Mouse (Mus musculus) heart, adult 9 months (tissue): ENCODE measurements around the gene Olfr145.

Source experiments
- DNase-seq, 2 experiments: peaks; one replicate each; pipeline ENCODE4 v3.0.0; 2022; ENCODE audit warnings: low spot score in 2 of 2

The Olfr145 gene

DNA sequence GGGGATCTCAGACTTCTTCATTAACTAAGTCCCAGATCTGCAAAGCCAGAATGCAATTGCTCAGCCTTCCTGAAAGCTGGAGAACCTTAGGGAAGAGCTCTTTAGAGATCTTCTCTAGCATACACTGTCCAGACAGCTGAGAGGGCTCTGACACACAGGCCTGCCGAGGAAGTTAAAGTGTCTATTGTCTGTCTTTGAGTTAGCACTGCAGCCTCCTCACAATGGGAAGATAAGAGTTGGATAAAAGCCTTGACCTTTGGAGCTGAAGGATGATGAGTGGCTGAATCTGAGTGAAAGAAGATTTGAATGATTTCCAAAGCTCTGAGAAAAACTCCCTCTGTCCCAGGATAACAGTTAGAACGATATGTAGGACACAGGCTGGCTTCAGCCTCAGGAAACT is at the start of gene Olfr145:
TSS of gene Olfr145 (plus strand) at position 64 of the 400 bp plus-strand sequence.
- DNase-seq, result no peak

DNA sequence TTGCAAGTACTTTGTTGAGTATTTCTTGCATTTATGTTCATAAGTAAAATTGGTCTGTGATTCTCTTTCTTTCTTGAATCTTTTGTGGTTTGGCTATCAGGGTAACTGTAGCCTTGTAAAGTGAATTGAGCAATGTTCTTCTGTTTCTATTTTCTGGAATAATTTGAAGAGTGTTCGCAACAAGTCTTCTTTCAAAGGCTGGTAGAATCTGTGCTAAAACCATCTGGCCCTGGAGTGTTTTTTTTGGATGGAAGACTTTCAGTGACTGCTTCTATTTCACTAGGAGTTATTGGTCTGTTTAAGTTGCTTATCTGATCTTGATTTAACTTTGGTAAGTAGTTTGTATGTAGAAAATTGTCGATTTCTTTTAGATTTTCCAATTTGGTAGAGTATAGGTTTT is 47.3 kb upstream of the Olfr145 start:
- DNase-seq, result no peak

DNA sequence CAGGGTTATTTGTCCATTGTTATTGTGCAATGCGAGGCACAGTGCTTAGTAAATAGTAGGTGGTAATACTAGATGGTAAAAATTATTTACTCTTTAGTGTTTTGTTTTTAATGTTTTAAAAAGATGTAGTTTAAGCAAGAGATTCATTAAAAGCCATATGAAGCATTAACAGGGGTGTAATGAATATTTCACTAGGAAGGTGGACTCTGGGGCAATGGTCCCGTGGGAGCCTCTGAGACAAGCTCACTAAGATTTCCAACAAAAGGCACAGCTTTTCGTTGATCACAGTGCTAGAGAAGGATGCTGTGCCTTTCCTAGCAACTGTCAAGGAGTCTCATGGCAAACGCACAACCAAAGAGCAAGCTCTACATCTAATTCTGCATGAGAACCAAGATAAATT is 42.6 kb upstream of the Olfr145 start, which contains the start of gene Olfr877:
TSS of gene Olfr877 (plus strand) at position 301 of the 400 bp plus-strand sequence.
- DNase-seq, result no peak

DNA sequence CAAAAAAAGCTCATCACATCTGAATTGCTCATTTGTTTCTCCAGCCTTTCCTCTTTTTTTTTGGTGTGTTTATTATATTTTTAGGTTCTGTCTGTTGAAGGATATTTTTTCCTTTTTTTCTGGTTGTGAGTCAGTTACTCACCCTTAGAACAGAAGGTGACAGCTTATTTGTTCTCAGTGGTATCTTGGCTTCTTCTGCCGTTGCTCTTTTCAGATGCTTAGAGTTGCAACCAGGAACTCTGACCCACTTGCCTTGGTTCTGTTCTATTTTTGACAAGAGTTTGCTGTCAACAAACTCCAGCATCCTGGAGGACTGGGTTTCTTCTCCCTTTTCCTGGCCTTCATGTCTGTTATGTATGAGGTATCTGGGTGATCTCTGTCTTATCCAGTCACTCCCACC is 33.2 kb upstream of the Olfr145 start:
- no peak for DNase-seq

DNA sequence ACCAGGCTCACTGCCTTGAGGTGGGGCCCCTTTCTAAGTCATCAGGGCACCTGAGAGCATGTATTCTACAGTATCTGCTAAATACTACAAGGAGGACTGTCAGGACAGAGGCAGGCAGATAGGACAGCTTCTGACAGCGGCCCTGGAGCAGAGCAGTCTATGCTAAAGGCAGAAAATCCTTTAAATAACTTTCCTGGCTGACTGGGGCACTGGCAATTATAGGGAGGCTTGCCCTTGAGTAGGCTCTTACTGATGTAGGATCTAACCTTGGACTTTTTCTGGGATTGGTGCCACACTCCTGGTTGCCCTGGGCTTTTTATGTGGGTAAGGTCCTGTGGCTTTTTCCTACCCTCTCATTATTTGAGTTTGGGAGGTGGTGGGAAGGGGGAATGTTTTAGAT is 26.3 kb upstream of the Olfr145 start:
- DNase-seq, result no peak

DNA sequence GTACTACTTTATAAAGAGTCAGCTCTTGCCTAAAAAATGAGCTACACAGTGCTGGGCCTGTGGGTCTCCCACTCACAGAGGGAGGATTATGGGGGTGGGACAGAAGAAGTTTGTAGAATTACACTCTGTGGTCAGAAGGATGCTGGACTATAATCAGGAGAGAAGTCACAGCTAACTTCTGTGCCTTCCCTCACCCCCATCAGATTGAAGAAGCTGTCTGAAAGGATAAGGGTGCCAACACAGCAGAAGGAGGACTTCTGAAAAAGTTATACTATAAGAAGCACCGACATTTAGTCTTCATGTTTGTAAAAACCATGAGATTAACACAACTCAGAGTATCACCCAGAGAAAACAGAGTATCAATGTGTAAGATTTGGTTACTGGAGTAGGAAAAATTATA is 25.4 kb upstream of the Olfr145 start:
- no peak for DNase-seq

DNA sequence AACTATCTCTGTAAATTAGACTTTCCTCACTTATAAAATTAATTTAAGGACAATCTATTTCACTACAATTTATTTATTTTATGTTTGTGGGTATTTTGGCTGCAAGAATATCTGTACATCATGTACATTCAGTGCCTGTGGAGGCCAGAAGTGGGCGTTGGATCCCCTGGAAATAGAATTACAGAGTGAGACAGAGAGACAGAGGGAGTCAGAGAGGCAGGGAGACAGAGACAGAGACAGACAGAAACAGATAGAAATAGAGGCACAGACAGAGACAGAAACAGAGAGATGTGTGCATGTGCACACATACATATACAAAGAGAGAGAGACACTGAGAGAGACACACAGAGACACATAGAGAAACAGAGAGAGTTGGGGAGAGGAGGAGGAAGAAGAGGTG is 25.0 kb upstream of the Olfr145 start:
- no peak for DNase-seq

DNA sequence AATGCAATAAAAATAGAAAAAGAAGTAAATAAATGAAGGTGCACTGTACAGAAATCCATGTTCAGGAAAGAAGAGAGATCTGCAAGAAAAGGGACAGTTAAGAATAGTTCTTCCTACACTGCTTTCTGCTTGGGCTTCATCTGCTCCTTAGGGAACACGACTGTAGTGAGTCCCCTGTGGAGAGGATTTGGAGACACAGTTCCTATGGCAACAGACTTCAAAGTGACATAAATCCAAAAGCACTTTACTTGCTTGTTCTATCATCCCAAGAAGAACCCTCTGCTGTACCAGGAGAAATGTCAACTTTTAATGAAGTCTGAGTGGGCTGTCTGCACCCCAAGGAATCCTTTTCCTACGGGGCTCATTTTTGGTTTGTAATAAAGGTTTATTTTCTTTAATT is 5.6 kb upstream of the Olfr145 start:
- no peak for DNase-seq

DNA sequence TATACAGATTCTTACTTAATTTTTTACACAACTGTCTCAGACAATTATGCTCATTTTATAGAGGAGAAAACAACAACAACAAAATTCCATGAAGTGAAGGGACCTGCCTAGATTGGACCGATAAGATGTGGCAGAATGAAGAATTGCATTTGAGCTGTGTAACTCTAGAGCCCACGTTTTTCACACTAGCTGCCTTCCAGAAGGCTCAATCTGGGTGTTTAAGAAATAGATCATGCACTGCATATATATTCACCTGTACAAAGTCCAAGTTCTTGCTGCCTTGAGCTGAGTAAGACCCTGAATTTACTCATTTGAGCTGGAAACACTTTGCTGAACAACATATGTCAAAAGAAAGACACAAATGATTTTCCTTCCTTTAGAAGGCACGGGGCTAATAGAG is 9.0 kb downstream of the Olfr145 start:
- no peak for DNase-seq

DNA sequence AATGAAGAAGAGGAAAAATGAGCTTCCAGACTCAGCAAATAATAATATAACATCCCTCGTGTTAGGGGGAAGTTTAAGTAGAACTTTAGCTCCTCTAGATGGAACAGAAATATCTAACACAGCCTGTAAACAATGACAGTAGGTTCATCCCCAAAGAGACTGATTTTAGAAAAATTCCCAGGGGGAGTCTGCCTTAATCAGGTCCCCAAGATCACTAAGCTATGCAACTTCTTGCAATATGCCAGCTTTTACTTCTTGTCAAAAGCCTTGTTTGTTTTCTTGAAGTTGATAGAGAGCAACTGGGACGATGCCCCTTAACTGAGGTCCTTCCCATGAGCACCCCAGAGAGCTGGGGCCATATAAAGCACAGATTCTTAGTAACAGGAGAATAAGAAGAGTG is 21.0 kb downstream of the Olfr145 start, which contains the start of gene Olfr878:
TSS of gene Olfr878 (plus strand) at position 301 of the 400 bp plus-strand sequence.
- DNase-seq, result no peak

DNA sequence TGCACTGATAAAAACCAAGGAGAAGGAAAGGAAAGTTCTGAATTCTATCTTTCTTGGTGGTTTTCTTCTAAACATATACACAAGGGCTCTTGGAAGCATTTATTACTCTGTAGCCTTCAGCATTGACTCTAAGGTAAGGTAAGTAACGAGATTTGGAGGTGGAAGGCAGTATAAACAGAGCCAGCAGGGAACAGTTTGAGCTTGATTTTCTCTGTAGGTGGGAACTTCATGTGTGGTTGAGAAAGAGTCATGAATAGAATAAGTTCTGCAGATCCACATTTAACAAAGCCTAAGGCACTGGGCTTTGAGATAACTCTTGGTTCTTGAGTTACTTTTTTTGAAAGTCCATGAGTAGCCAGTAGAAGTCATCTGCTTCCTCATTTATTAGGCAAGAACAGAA is 21.5 kb downstream of the Olfr145 start:
- DNase-seq, result no peak

DNA sequence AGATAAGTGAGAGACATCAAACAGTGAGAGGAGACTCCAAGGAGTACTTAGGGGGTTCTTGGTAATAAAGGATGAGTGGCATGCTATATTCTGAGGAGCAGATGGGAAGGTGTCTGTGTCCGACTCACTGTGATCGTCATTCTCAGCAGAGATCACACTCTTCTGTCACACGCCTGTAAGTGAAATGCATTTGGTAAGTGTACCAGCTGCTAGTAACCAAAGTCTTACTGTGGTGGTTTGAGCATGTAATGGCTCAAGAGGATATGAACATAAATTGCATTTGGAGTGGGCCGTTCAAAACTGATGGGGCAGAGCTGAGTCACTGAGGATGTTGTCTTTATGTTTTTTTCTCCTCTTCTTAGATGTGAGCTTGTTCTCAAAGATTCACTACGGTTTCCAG is 27.7 kb downstream of the Olfr145 start:
- DNase-seq, result no peak

DNA sequence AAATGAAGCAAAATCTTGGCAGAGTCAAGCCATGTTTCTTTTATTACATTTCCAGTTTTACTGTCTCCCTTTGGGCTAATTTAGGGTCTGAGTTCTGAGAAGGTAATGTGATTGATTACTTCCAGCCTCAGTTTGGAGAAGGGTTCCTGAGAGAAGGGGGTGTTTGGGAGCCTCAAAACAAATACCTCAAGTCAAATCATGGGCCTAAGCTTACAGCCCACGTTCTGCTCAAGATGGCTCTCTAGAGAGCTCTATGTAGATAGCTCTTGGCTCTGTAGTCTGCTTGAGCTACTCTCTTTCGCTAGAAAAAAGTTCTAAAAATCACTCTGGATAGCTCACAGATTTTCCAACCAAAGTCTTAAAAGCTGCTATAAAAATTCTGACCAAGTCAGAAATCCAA is 28.9 kb downstream of the Olfr145 start:
- DNase-seq, result no peak

DNA sequence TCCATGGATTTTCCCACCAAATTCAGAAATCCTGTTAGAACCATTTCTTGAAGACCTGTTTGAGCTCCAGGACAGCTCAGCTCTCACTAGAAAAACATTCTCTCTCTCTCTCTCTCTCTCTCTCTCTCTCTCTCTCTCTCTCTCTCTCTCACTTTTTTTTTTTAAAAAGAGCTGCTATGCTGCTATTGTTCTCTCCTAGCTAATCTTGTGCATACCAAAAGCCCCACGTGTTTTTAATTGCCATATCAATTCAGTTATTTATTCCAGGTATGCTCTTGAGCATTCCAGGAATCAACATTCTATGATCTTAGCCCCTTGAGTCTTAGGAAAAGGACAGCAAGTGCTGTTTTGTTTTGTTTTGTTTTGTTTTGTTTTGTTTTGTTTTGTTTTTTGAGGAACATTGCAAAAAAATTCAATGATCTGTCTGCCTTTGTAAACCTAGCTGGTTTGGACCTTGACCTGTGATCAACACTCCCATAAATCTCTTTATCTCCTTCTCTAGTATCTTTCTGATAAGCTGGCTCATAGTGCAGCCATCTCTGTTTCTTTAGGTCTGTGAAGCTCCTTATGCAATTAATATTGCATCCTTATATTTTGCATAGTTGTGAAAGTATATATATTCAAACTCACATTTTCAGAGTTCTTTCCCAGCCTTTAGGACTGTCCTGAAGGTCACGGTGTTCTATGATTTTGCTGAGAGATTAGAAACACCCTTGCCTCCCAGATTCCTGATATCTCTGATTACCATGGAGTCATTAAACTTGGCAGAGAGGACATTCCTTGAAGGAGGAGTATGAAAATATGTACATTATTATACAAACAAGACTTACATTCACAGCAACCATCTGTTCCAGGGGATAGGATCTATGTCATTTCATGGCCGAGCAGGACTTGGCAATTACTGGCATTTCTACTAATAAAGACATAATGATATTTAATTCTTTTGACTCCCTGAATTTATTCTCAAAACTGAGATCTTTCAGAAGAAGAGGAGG is 29.8 kb downstream of the Olfr145 start:
- no peak for DNase-seq

DNA sequence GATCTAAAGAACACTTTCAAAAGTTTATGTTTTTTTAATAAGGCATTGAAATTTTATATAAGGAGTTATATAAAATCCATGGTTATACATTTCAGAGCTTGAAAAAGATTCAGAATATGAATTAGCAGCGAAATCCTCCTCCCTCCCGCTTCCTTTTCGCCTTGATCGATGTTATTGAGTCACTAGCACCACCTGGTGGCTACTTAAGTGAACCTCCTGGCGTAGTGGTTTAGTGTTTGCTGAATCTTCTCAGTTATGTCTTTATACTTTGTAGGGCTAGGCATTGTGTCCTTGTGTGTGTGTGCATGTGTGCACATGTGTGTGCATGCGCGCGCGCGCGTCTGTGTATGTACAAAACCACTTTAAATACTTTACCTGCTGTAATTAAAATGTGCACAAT is 36.0 kb downstream of the Olfr145 start:
- peak; percentile 4 to 17 for DNase-seq

DNA sequence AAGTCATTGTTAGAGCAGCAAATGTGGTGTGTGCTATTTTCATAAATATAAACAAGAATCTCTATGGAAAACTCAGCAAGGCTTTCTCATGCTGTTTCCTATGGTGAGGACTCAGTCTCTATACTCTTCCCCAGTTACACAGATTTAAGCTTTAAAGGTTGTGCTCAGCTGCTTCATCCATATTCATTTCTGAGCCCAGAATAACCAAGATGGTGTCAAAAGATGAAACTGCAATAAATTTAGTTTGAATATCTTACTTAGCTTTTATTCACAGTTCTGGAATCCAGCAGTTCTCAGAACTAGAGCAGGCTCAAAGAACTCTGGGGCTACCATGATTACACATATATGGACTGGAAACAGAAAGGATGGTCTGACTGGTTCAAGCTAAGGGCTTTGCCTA is 37.6 kb downstream of the Olfr145 start:
- no peak for DNase-seq

DNA sequence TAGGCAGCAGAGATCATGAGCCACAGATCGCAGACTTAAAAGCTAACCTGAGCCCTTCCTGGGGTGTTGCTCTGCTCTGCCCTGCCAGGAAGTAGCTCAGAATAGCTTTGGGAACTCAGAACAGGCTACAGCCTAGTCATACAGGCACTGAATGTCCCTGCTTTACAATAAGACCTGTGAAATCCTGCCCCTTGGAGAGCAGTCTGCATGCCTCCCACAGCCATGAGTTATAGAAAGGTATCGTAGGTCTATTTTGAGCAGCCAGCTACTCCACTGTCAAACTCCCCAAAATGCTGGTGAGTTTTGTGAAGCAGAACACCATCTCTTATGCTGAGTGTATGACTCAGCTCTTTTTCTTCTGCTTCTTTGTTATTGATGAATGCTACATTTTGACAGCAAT is 44.6 kb downstream of the Olfr145 start:
- DNase-seq, result no peak
